Mouse (Mus musculus) left cerebral cortex, postnatal 14 days (tissue): Measurements from ENCODE around the gene Sall1. TPM values are rescaled to one million over a fixed set of nuclear protein-coding genes. Genes with fewer than 3 reads are reported as not detected.

ENCODE experiments used
- DNase-seq, 2 experiments: peaks; one replicate each; pipeline ENCODE4 v3.0.0; 2021 to 2022; ENCODE audit warnings: low spot score in 2 of 2, mixed read lengths in 1 of 2
- intact Hi-C: fragments of 180-260 bp; cut with DNase I; formaldehyde crosslinking; loops from one replicate; pipeline ENCODE4 v1.15.1; 2025
- long read RNA-seq, 2 experiments: library from polyadenylated mRNA; stranded (forward); transcript quantifications; one replicate each; pipeline ENCODE4 v2.0.0; 2021
- total RNA-seq, 2 experiments: library from RNA; stranded (reverse); gene quantifications; 2 replicates each; pipeline ENCODE4 v1.2.3; 2021

Gene Sall1
- total RNA-seq = 10 to 100 TPM; 12.1 to 13.7 TPM
- long read RNA-seq, experiment 1, partial matches to known transcripts = 10 of 10 reads
- long read RNA-seq, experiment 1, other reads (novel, unspliced or antisense) = 0 of 10 reads
- long read RNA-seq, experiment 2, partial matches to known transcripts = 7 of 10 reads
- long read RNA-seq, experiment 2, other reads (novel, unspliced or antisense) = 3 of 10 reads

GRCm38 (mm10) chr8:89043940-89044339 lies at the start of gene Sall1:
TSS of gene Sall1 (minus strand) at chr8:89044162.
- intact Hi-C loops = loop anchor here (2.0 to 10.0 kb wide), 3 partner anchors 263 to 741 kb away; no protein-coding TSS in a partner anchor
- DNase-seq = no peak

DNA sequence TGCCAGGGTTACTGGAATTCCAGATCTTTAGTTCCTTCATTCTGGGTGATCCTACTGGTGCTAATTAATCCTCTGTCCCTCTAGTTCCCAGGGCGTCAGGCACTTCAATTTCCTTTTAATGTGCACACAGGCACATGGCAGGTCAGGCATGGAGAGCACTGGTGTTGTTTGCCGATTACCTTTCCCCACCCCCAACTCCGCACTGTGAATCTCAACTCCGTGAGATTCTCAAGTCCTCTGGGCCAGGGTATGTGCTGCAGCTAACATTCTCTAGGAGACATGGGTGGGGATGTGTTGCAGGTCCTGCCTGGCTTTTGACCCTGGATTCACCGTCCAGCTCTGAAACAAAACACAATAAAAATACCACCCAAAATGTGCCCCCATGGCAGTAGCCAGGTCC lies 46.0 kb upstream of the Sall1 start:
- intact Hi-C loops = no loop called here
- no peak for DNase-seq

DNA sequence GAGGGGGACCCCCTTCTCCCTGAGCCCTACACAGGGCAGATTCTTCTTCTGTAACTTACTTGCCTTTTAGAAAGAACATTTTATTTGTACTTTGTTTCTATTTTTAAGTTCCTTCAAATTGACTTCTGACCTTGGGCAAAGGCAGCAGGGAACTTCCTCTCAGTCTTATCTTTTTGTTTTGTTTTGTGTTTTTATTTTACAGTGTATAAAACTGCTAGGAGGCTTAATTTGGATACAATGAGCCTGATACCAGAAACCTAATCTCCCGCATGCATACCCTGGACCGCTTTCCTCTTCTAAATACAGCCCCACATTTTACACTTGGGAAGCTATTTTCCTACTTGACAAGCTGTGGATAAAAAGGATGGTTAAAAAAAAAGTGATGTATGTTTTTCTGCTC lies 35.2 kb upstream of the Sall1 start:
- intact Hi-C loops = no loop called here
- DNase-seq = no peak

GRCm38 (mm10) chr8:89072968-89073382 lies 29.0 kb upstream of the Sall1 start:
- DNase-seq = no peak

GRCm38 (mm10) chr8:89067499-89067898 lies 23.5 kb upstream of the Sall1 start:
- DNase-seq = no peak
- intact Hi-C loops = no loop called here

More at GRCm38 (mm10) chr8:89072968-89073382, 29.0 kb upstream of the Sall1 start:
- intact Hi-C loops = no loop called here

GRCm38 (mm10) chr8:89064042-89064441 lies 20.1 kb upstream of the Sall1 start:
- intact Hi-C loops = no loop called here
- no peak for DNase-seq

GRCm38 (mm10) chr8:89063366-89064040 lies 19.5 kb upstream of the Sall1 start:
- DNase-seq = no peak
- intact Hi-C loops = no loop called here

- DNase-seq = no peak
- intact Hi-C loops = no loop called here
These were observed 16.8 kb upstream of the Sall1 start for GRCm38 (mm10) chr8:89060717-89061116.

GRCm38 (mm10) chr8:89059507-89059906 lies 15.5 kb upstream of the Sall1 start:
- DNase-seq = no peak
- intact Hi-C loops = no loop called here

DNA sequence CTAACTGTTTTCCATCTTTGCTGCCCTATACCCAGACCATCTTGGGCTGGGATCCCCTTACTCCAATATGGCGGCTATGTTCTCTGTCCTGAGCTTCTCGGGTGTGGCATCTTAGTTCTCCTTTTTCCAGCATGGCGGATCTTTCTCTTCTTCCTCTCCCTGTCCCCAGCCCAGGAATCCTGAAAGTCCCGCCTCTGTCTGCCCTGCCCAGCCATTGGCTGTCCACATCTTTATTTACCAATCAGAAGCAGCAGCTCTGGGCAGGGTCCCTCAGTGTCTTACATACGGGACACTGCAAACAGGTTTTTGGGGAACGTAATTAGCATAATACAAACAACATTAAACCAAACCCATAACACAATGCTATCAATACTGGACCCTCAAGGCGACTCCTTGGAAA lies 8.9 kb upstream of the Sall1 start:
- intact Hi-C loops = no loop called here
- DNase-seq = no peak

DNA sequence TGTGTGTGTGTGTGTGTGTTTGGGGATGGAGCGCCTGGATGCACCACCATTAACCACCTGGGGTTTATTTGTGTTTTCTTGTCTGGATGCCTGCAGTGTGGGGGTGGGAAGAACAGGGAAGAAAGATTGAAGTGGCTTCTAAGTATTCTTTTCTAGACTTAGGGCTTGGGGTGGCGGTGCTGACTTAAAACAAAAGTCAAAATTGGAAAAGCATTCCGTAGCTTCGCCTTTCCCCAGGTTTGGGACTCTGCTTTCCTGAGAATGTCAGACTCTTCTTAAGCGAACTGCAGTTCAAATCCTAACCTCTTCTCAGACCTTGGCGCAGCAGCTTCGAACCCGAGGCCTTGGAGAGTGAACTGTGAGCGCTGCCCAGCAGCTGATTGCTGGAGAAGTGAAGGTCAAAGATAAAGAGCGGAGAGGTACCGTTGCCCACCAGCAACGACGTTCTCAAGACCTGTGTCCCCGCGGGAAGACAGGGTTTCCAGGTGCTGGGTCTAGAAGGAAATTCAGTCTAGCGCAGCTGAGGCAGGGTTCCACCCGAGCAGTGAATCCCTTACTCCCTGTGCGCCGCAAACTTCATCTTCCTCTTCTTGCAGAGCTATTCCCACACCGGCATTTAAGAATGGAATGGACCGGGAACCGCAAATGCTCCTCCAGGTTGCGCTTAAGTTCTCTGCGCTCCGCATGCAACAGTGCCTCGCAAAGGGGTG lies 2.8 kb upstream of the Sall1 start:
- intact Hi-C loops = loop anchor here (10.0 kb wide), 1 partner anchor 738 kb away; no protein-coding TSS in a partner anchor
- DNase-seq = no peak

DNA sequence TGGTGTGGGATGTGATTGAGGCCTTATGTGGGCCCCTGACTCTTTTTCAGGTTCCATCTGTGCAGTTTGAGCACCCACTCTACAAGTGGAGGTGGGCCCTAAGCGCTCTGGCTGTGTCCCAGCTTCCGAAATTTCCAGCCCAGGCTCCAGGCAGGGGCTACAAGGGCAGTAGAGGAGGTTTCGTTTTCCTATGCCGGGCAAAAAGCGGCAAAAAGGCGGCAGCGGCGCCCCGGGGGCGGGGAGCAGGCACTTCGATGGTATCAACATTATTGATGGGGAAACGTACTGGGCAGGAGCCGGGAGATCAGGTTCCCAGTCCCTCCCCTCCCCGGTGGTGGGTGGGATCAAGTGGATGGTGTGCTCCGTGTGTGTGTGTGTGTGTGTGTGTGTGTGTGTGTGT lies 2.3 kb upstream of the Sall1 start:
- intact Hi-C loops = loop anchor here (10.0 kb wide), 1 partner anchor 739 kb away; no protein-coding TSS in a partner anchor
- DNase-seq = no peak

GRCm38 (mm10) chr8:89045726-89046125 lies 1.8 kb upstream of the Sall1 start:
- intact Hi-C loops = loop anchor here (10.0 kb wide), 1 partner anchor 739 kb away; no protein-coding TSS in a partner anchor
- no peak for DNase-seq

GRCm38 (mm10) chr8:89045218-89045601 lies 1.2 kb upstream of the Sall1 start:
- DNase-seq = no peak
- intact Hi-C loops = loop anchor here (10.0 kb wide), 1 partner anchor 740 kb away; no protein-coding TSS in a partner anchor

DNA sequence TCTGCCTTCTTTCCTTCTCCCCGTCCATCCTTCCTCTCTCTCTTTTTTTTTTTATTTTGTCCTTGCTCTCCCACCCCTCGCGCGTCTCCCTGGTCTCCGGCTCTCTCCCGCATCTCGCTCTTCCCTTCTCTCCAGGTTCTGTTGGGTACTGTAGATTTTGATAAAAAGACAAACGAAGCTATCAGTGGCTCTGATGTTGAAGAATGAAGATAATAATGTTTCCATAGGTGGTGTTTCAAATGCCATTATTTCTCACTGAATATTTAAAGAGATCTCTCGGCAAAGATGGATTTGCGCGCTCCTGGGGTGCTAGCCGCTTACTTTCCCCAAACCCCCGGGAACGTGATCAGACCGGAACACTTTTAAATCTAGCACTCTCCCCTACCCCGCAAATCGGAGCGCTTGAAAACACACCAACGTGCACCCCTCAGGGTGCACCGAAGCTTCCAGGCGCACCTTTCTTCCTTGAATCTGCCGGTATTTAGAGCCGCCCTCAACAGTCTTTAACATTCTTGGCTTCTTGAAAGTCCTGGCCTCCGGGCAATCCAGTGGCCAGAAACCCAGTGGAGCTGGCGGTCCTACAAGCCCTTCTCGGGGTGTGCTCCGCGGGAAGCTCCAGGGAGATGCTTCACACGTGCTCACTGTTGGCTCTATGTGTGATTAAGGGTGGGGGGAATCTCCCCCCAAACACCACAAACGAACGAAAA lies 702 bp upstream of the Sall1 start:
- intact Hi-C loops = loop anchor here (5.0 to 10.0 kb wide), 2 partner anchors 263 to 740 kb away; no protein-coding TSS in a partner anchor

GRCm38 (mm10) chr8:89043371-89043841 lies 556 bp downstream of the Sall1 start:
- peak; percentile 61 to 70 for DNase-seq

More for the DNA sequence above, 702 bp upstream of the Sall1 start:
- DNase-seq = no peak

GRCm38 (mm10) chr8:89042560-89043370 lies 1.2 kb downstream of the Sall1 start:
- peak; percentile 84 to 85 for DNase-seq
- intact Hi-C loops = loop anchor here (2.0 to 10.0 kb wide), 3 partner anchors 265 to 742 kb away; no protein-coding TSS in a partner anchor

More at GRCm38 (mm10) chr8:89043371-89043841, 556 bp downstream of the Sall1 start:
- intact Hi-C loops = loop anchor here (2.0 to 10.0 kb wide), 3 partner anchors 264 to 741 kb away; no protein-coding TSS in a partner anchor

DNA sequence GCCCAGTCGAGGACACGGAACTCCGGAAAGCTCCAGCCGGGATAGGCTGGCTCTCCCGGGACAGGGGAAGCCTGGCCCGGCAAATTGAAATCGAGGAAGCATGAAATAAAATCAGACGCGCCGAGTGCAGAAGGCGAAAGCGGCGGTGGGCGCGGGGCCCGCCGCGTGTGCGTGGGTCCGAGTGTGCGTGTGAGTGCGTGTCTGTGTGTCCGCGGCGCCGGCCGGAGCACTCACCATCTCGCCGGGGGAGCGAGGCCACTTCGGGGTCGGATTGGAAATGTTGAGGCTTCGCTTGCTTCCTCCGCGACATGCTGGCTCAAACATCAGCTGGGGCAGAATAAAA lies 1.9 kb downstream of the Sall1 start:
- intact Hi-C loops = loop anchor here (2.0 to 10.0 kb wide), 3 partner anchors 265 to 743 kb away; no protein-coding TSS in a partner anchor
- DNase-seq = no peak
